Mouse (Mus musculus) T-helper 1 cell (primary cell): ENCODE data around the gene Sfn.

Source experiments
- in situ Hi-C: fragments of 300-600 bp; cut with MboI, MseI; formaldehyde crosslinking; loops from one replicate; pipeline ENCODE4 v1.15.1; 2025; ENCODE audit warnings: high pct_unique_total_duplicates

Gene Sfn

DNA sequence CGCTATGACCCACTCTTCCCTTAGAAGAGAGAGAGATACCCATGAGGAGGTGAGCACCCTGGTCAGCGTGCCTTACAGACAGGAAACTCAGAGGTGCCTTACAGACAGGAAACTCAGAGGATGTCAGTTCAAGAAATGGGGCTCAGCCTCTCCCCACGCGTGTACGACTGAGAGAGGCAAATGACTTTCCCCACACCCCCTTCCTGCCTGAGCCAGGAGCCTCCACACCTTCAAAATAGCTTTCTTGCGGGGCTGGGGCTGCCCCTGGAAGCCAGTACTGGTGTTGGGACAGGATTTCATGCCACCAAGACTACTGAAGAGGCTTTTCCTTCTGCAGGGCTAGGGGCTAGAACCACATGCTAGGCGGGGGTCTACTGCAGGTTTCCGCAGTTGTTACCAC is 18.7 kb upstream of the Sfn start:
- in situ Hi-C loops, result no loop called here

- in situ Hi-C loops, result no loop called here
Measured at GRCm38 (mm10) chr4:133619473-133620136, 17.6 kb upstream of the Sfn start.

DNA sequence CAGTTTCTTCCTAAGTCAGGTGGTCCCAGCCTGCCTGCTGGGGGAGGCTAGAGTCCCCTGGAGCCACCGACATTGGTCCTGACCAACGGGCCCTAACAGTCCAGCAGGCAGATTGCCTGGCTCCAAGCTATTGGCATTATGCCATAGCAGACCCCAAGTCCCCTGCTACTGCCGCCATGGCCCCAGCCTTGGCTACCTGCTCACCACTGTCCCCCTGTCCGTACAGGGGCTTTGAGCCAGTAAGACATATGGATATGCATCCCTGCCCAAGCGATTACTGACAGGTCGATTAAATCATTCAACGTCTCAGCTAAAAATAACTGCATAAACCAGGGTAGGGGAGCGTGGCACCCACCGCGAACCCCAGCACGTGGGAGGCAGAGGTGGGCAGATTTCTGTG is 16.0 kb upstream of the Sfn start:
- in situ Hi-C loops, result no loop called here

DNA sequence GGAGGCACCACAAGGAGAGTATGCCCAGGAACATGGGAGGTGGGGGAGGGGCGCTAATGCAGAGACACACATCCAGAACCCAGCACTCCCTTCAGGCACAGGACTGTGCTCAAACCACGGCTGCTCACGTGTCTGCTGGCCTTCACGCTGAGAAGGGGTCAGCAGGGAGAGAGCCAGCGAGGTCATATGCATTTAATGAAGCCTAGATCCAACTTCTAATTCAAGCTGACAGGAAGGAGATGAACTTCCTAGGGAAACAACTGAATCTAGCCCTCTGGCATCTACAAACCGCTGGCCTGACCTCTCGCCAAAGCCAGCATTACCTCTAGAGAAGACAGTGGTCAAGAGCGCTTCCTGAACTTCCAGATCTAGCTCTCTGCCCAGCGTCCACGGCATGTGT is 13.4 kb upstream of the Sfn start:
- in situ Hi-C loops, result no loop called here

DNA sequence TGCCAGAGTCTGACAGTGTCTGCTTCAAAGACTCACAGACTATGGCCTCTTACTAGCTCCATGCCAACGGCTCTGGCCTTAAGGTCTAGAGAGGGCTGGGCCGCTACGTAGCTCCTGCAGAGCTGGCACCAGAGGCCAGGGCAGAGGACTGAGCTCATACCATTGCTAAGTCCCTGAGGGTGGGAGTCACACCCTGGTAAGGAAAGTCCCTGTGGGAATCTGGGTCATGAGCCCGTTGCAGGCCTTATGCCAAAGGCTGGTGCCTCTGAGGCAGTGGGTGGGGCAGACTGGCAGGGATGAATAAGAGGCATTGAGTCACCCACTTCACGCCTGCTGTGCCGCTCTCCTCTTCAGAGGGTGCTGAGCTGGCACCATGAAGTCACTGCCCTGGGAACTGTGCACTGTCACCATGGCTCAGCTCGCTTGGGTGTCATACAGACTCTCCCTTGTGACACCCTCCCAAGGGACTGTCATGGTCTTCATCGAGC is 12.3 kb upstream of the Sfn start:
- in situ Hi-C loops, result no loop called here

DNA sequence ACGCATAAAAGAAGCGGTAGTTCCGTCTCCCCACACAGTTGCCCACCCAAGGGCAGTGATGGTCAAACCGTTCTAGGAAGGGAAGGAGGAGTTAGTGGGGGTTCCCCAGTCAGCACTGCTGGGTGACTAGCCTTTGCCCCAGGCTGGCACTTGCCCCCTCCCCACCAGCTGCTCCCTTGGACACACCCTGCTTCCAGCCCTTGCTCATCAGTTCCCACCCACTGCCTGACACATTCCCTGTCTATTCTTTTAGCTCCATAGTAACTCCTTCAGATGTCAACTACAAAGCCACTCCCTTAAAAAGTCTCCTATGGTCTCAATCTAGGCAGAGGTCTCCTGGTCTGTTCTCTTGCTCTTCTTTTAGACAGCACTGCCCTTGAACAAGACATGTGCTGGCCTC is 11.9 kb upstream of the Sfn start:
- in situ Hi-C loops, result no loop called here

DNA sequence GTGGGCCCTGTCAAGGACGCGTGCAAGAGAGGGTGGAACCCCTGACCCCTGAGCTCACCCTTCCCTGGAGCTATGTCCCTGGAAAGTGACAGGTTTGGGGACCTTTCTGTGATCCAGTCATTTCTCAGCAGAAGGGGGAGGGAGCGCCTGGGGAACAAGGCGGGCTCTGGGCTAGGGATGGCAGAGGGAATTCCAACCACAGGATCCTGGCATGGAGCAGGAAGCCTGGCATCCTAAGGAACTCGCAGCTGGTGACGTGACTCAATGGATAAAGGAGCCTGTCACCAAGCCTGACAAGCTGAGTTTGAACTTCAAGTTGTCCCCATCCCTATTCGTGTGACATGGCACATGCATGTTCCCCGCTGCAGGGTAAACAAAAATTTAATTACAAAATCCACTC is 11.1 kb upstream of the Sfn start:
- in situ Hi-C loops, result no loop called here

GRCm38 (mm10) chr4:133612416-133612815 is 10.4 kb upstream of the Sfn start:
- in situ Hi-C loops, result no loop called here

GRCm38 (mm10) chr4:133611815-133612214 is 9.8 kb upstream of the Sfn start:
- in situ Hi-C loops, result no loop called here

DNA sequence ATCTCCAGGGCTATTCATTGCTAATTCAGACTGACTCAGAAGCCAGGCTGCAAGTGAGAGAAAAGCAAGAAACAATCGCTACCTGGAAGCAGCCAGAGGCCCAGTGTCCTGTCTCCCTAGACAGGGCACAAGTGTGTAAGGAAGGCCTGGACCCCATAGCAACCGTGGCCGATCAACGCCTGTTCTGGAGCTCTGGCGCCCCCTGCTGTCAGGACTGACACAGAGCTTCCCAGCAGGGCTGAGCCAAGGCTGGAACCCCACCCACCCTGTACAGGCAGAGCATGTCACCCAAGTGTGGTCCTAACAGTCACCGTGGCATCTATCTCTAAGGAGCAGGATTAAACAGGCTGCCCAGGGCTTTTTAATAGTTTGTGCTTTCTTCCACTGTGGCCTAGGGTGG is 7.8 kb upstream of the Sfn start:
- in situ Hi-C loops, result no loop called here

GRCm38 (mm10) chr4:133607284-133607683 is 5.3 kb upstream of the Sfn start:
- in situ Hi-C loops, result no loop called here

- in situ Hi-C loops, result no loop called here
Measured at GRCm38 (mm10) chr4:133605330-133605729, 3.4 kb upstream of the Sfn start.

- in situ Hi-C loops, result no loop called here
Measured at GRCm38 (mm10) chr4:133604856-133605255, 2.9 kb upstream of the Sfn start.

DNA sequence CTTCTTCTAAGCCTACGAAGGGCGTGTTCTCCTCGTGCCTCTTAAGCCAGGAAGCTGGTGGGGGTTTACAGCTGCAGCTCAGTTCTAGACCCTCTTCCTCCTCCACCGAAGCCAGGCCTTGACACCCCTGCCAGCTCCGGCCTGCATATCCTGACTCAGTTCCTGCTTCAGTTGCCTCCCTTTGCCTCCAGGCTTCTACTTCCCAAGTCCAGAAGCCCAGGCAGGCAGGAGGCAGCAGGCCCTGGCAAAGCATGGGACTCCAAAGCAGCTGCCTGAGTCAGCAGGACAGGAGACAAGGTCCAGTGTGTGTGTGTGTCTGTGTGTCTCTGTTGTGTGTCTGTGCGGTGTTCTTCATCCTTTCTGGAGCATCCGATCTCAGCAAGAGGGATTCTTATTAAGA is 2.2 kb upstream of the Sfn start:
- in situ Hi-C loops, result no loop called here

GRCm38 (mm10) chr4:133603056-133603455 is 1.1 kb upstream of the Sfn start:
- in situ Hi-C loops, result no loop called here

DNA sequence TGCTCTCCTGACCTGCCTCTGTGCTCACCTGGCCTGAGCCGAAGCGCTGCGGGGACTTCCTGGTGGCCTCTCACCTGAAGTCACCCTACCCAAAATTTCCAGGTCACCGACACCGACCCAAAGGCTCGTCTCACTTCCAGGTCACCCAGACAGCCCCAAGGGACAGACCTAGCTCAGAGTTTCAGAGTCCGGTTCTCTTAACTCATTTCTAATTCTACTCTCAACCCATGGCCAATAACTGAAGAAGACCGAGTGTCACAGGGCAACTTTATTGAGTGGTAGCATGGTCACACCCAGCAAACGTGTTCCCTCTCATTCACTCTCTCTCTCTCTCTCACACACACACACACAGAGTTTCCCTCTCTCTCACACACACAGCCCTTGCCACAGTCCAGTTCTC is 1.7 kb downstream of the Sfn start:
- in situ Hi-C loops, result no loop called here

DNA sequence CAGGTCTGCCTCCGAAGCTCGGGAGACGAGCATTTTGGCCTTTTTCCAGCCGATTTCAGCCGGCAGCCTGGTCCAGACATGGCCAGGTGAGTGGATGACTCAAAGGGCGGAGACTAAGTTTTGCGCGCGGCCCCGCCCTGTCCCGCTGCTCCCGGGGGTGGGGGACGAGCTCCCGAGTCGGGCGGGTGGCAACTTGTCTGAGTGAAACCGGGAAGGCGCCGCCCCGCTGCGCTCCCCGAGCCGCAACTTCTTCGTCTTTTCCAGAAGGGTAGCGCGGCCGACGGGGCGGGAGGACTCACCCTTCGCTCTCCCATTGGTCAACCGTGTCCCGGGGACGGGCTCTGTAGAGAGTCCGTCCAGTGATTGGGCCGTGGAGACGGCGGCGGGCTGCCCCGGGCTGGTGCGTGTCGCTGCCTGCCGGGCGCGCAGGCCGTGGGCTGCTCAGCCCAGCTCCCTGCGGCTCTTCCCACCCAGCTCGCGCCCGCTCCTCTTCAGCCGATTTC is 2.3 kb downstream of the Sfn start:
- in situ Hi-C loops, result loop anchor here (10.0 kb wide), 2 partner anchors 45 to 235 kb away; no protein-coding TSS in a partner anchor

DNA sequence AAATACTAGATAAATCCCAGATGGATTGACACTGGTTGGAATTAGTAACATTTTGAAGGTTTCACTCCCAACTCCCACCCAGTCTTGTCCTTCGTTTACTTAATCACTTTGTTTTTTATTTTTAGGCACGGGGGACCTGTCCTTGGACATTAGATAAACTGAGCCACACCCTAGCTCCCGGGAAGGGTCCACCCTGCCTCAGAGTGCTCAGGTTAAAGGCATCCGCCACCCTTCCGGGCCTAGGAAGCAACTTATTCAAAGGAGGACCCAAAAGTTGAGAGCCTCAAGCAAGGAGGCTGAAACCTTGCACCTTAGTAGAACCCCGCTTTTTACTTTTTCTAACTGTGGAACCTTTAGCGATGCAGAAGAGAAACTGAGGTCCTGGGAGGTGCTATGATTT is 2.9 kb downstream of the Sfn start:
- in situ Hi-C loops, result loop anchor here (10.0 kb wide), 2 partner anchors 46 to 236 kb away; no protein-coding TSS in a partner anchor

DNA sequence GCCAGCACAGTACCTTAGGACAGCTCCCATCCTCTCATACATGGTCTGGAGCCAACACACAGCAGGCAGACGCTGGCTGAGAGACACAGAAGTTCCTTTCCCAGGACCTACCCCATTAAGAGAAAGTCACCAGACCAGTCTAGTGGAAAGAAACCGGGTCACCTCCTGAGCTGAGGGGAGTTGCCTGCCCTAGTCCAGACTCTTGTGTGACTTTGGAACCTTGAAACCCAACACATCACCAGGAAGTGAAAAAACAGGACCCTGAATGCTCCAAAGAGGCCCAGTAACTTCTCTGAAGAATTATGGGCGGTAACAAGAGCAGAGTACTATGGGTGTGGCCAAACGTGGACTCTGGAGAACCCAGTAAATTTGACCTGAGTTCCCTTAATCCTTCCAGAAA is 3.4 kb downstream of the Sfn start:
- in situ Hi-C loops, result loop anchor here (10.0 kb wide), 2 partner anchors 46 to 236 kb away; no protein-coding TSS in a partner anchor

DNA sequence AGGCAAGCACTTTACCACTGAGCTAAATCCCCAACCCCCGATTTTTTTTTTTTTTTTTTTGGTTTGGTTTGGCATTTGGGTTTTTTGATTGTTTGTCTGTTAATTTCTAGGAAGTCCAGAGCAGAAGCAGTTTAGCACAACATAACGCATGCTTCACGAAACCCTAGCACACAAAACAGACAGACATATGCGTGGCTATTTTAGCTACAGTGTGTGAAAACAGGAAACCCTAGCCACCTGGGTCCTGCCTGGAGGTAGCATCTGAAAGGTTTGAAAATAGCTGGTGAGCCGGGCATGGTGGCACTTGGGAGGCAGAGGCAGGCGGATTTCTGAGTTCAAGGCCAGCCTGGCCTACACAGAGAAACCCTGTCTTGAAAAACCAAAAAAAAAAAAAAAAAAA is 5.9 kb downstream of the Sfn start:
- in situ Hi-C loops, result loop anchor here (10.0 kb wide), 2 partner anchors 49 to 239 kb away; no protein-coding TSS in a partner anchor

DNA sequence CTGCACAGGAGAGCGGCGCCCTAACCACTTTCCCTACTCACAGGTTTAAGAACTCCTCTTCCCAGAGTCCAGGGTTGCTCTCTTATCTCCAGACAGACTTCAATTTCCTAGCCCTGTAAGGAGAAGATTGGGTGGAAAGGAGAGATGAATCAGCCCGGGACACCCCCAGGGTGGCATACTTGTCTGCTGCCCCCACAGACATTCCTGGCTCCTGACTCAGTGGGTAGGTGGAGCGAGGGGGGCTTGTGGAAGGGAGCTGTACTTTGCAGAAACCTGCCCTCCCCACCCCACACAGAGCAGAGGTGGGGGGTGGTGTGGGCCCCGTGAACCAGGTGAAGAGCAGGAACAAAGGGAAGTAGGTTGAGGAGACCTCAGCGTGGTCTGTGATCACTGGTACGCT is 6.4 kb downstream of the Sfn start:
- in situ Hi-C loops, result loop anchor here (10.0 kb wide), 2 partner anchors 49 to 239 kb away; no protein-coding TSS in a partner anchor

DNA sequence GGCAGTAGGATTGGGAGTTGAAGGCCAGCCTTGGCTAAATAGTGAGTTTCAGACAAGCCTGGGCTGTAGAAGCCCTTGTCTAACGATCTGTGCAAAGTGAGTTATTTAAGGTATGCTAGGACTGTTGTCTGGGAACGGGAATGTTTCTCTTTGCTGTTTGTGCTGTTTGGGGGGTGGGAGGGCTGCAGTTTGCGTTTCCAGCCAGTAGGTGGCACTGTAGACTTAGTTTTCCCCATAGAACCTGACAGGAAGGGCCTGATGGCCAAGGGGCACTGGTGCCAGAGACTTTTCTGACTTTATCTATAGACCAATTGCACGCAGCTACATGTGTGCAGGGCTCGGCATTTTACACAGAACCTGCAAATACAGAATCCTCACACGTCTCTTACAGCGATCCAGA is 9.4 kb downstream of the Sfn start:
- in situ Hi-C loops, result loop anchor here (10.0 kb wide), 2 partner anchors 52 to 242 kb away; no protein-coding TSS in a partner anchor
